Mouse (Mus musculus) heart, postnatal 10 days (tissue): Measurements from ENCODE around the gene Arid1b. TPM values are rescaled to one million over a fixed set of nuclear protein-coding genes. Genes with fewer than 3 reads are reported as not detected.
A peak's percentile ranks its signal among the peaks of the same experiment; 100 is the strongest.

Experiments used
- DNase-seq, 2 experiments: peaks; one replicate each; pipeline ENCODE4 v3.0.0; 2021
- intact Hi-C: fragments of 180-260 bp; cut with DNase I; formaldehyde crosslinking; loops from one replicate; pipeline ENCODE4 v1.15.1; 2025
- total RNA-seq, 2 experiments: library from RNA; stranded (reverse); gene quantifications; 2 replicates each; pipeline ENCODE4 v1.2.3; 2021

Gene Arid1b
- total RNA-seq, 2 experiments from 2014 or later, result 38.9 to 41.4 TPM

- peak; percentile 80 to 81 for DNase-seq
- intact Hi-C loops, result loop anchor here (1.0 to 5.0 kb wide), 5 partner anchors 87 to 213 kb away; no protein-coding TSS in a partner anchor
Observed at GRCm38 (mm10) chr17:4994813-4995560, 855 bp downstream of the Arid1b start.

GRCm38 (mm10) chr17:4995561-4996051 is 1.5 kb downstream of the Arid1b start:
- intact Hi-C loops, result loop anchor here (5.0 kb wide), 3 partner anchors 142 to 212 kb away; no protein-coding TSS in a partner anchor

GRCm38 (mm10) chr17:4996121-4996813 is 2.1 kb downstream of the Arid1b start:
- intact Hi-C loops, result loop anchor here (5.0 kb wide), 3 partner anchors 141 to 211 kb away; no protein-coding TSS in a partner anchor
- DNase-seq, result peak; percentile 63 to 71

More at GRCm38 (mm10) chr17:4995561-4996051, 1.5 kb downstream of the Arid1b start:
- peak; percentile 82 to 84 for DNase-seq

DNA sequence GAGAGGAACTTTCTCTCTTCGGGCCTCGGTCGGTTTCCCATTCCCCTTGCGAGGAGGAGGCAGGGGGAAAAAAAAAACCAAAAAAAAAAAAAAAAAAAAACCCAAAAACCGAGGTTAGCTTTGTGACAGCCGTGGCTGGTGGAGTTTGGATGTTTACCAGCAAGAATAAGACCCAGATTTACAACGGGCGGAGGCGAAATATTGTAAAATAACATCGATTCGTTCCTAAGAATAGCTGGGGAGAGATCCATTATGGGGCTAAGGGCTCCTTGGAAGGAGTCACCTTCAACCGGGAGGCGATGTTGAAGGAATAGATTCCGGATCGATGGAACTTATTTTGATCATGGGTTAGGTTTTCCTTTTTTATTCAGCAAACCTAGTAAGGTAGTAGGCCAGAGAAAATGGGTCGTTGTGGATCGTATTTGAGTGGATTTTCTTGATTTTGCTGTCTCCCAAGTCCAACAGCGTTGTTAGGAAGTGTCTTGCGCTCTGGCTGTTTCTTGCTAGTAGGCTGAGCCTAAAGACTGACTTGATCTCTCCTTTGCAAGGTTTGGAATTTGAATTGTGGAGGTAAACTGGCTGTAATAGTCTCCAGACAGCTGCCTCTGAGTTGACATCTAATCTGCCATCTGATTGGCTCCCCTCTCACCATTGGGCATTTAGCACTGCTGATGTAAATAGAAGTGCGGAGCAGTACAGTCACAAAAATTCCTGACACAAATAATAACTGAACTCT is 2.9 kb downstream of the Arid1b start:
- peak; percentile 43 to 53 for DNase-seq
- intact Hi-C loops, result loop anchor here (5.0 kb wide), 3 partner anchors 140 to 210 kb away; no protein-coding TSS in a partner anchor

DNA sequence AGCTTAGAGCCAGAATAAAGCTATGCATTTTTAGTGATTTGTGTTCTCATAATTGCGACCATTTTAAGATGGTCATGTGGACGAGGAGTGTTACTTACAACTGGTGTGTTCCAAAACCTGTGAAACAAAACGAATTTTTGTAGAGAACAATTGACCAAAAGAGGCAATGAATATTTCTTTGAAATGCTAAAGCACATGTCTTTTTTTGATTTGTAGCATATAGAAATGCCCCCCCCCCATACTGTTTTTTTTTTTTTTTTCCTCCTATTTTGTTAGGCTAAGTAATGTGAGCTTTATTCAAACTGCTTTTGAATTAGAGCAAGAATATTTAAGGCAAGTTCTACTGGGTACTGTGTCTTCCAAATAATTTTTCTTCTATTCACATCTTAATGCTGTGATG is 3.8 kb downstream of the Arid1b start:
- DNase-seq, result no peak
- intact Hi-C loops, result loop anchor here (5.0 kb wide), 3 partner anchors 139 to 209 kb away; no protein-coding TSS in a partner anchor

GRCm38 (mm10) chr17:4999256-4999655 is 5.1 kb downstream of the Arid1b start:
- DNase-seq, result no peak
- intact Hi-C loops, result loop anchor here (5.0 kb wide), 3 partner anchors 138 to 208 kb away; no protein-coding TSS in a partner anchor

DNA sequence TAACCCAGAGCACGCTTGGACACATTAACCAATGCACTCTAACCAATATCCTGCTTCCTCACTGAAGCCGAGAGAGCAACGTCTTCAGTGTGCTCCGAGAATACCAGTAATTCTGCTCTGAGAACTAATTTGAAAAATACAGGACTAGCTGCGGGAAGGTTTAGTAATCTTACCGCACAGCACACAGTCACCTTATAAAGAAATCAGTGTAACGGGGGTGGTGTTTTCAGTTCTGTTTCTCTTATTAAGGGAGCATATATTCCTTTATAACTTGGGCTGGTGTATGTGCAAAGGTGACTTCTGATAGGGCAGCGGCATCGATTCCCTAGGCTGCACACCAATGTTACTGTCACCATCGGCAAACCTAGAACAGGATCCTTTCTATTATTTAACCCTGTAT is 5.9 kb downstream of the Arid1b start:
- intact Hi-C loops, result loop anchor here (5.0 to 10.0 kb wide), 2 partner anchors 42 to 395 kb away; no protein-coding TSS in a partner anchor
- no peak for DNase-seq

GRCm38 (mm10) chr17:5000871-5001270 is 6.7 kb downstream of the Arid1b start:
- intact Hi-C loops, result loop anchor here (5.0 to 10.0 kb wide), 2 partner anchors 41 to 394 kb away; no protein-coding TSS in a partner anchor
- no peak for DNase-seq

- intact Hi-C loops, result loop anchor here (5.0 to 10.0 kb wide), 2 partner anchors 41 to 393 kb away; no protein-coding TSS in a partner anchor
- peak; percentile 49 to 51 for DNase-seq
Observed at GRCm38 (mm10) chr17:5001531-5002131, 7.5 kb downstream of the Arid1b start.

- intact Hi-C loops, result loop anchor here (5.0 to 10.0 kb wide), 2 partner anchors 39 to 392 kb away; no protein-coding TSS in a partner anchor
- peak in 1 of 2 experiments; percentile 32 for DNase-seq
Observed at GRCm38 (mm10) chr17:5002937-5003508, 8.9 kb downstream of the Arid1b start.

DNA sequence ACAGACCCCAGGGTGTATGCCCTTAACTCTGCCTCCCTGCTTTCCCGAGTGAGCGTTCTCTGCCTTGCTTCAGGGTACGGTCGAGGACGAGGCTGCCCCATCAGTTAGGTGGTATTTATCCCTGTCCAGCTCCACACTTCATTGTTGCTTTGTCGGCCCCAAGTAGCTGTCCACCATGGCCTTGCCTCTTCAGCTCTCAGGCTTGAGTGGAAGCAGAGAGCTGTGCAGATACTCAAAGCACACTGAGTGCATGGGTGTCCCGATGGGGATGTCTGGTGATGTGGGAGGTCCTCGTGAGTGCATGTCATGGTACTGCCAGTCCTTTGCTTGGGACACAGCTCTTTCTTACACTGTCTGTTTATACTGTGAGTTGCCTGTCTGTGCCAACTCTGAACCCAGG is 10.1 kb downstream of the Arid1b start:
- intact Hi-C loops, result loop anchor here (5.0 to 10.0 kb wide), 2 partner anchors 38 to 391 kb away; no protein-coding TSS in a partner anchor
- DNase-seq, result no peak

DNA sequence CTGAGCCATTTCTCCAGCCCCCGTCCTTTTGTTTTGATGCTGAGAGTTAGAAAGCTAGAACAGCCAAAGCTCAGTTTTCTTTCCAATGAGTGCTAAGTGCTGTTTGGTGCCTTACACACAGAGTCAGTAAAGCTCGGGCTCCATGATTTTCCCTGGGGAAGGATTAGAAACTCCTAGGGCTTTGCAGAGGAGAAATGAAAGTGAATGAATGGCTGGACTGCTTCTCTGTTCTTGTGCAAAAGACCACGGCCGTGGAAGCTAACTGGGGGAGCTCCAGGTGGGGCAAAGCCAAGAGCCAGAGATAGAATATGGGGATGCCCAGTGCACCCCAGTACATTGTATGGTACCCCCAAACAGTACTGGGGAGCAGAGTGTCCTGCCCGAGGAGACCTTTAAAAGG is 10.6 kb downstream of the Arid1b start:
- intact Hi-C loops, result loop anchor here (5.0 to 10.0 kb wide), 2 partner anchors 38 to 390 kb away; no protein-coding TSS in a partner anchor
- DNase-seq, result no peak

GRCm38 (mm10) chr17:5005285-5005684 is 11.2 kb downstream of the Arid1b start:
- intact Hi-C loops, result loop anchor here (10.0 kb wide), 1 partner anchor 390 kb away; no protein-coding TSS in a partner anchor
- DNase-seq, result no peak

DNA sequence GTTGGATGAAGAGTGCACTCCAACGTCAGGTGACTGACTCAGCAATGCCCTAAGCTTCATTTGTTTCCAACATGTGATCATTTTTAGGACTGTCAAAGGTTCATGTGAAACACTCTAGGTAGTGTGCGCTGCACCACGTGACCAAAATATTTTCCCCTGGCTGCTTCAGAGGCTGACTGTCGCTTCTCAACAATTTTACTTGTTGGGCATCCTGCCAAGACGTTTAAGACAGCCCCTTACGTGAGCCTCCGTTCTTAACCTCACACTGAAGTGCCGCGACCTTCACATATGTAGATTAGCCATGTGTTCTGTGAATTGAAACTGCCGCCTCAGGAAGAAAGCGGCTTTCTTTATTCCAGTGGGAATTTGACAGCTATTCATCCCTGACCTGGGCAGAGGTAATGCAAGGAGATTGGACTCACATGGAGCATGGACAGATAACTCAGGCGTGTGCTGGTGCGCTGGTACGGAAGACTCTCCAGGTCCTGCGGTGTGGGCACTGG is 13.1 kb downstream of the Arid1b start:
- intact Hi-C loops, result loop anchor here (10.0 kb wide), 1 partner anchor 388 kb away; no protein-coding TSS in a partner anchor
- DNase-seq, result peak; percentile 59 to 69

DNA sequence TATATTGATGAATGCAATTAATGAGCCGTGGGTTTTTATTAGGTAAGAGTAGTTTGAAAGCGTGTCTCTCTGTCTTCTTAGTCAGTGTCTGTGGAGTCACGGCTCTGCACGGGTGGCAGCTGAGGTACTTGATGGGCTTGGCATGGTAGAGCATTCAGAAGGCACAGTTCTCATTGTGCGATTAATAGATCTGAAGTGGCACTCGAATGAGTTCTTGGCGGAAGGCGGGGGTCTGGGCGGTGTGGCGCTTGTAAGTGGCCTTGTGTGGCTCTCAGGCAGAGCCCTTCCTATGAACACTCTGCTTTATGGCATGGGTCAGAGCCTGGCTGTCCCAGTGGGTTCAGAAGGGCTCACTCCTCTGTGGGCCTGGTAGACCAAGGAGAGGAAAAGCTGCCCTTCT is 14.1 kb downstream of the Arid1b start:
- peak; percentile 48 to 50 for DNase-seq
- intact Hi-C loops, result loop anchor here (10.0 kb wide), 1 partner anchor 387 kb away; no protein-coding TSS in a partner anchor

- intact Hi-C loops, result loop anchor here (10.0 kb wide), 1 partner anchor 386 kb away; no protein-coding TSS in a partner anchor
- DNase-seq, result no peak
Observed at GRCm38 (mm10) chr17:5008761-5009160, 14.6 kb downstream of the Arid1b start.

DNA sequence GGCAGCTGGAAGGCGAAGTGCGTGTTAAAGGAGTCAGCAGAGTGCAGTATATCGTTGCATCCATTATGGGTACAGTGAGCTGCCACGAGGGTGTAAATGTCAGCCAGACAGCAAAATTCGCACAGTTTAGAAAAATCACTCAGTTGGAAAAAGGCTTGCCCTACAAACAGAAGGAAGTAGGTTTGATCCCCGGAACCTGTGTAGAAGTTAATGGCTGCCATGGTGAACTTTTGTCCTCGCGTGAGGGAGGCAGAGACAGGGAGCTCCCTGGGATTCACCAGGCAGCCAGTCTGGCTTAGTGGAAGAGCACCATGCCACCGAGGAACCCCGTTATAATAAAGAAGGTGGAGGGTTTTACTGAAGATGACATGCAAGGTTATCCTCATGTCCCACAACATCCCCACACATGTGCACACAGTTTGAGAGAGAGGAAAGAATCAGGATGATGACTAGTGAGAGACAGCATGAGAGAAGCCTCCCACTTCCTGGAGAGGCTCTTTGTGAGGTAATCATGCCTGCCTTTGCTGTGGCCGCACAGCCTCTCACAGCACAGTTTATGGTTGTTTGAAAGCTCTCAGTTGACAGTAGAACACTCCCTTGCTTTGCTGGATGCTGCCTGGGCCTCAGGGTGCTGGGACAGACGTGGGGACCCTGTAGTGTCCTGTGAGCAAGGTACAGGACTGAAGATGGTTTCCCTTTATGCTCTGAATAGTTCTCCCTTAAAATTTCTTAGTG is 15.6 kb downstream of the Arid1b start:
- DNase-seq, result no peak
- intact Hi-C loops, result loop anchor here (10.0 kb wide), 1 partner anchor 385 kb away; no protein-coding TSS in a partner anchor

GRCm38 (mm10) chr17:5010781-5011180 is 16.6 kb downstream of the Arid1b start:
- intact Hi-C loops, result no loop called here
- no peak for DNase-seq
